Mouse (Mus musculus) embryonic facial prominence, embryonic 12.5 days (tissue): Measurements from ENCODE around the gene Syk. TPM values are rescaled to one million over a fixed set of nuclear protein-coding genes. Genes with fewer than 3 reads are reported as not detected.

Experiments
- ATAC-seq: fragments of 200-750 bp; cut with Nextera tagmentation; 2 replicates; pipeline ENCODE4 v1.8.0; 2017; ENCODE audit not compliant: insufficient number of reproducible peaks, insufficient read depth, low FRiP score, low TSS enrichment
- H3K27ac ChIP-seq: fragments of 300-500 bp; sonication (generic); 2 replicates; pipeline ENCODE4 v1.5.1; 2016; ENCODE audit warnings: mild to moderate bottlenecking
- H3K27me3 ChIP-seq: fragments of 300-500 bp; sonication (generic); 2 replicates; pipeline ENCODE4 v1.6.1; 2016; ENCODE audit warnings: mild to moderate bottlenecking, moderate library complexity
- H3K36me3 ChIP-seq: fragments of 300-500 bp; sonication (generic); 2 replicates; pipeline ENCODE4 v1.6.1; 2016; ENCODE audit warnings: mild to moderate bottlenecking
- H3K4me1 ChIP-seq: fragments of 300-500 bp; sonication (generic); 2 replicates; pipeline ENCODE4 v1.6.1; 2016
- H3K4me2 ChIP-seq: fragments of 300-500 bp; sonication (generic); replicated peaks from 2 replicates; pipeline ENCODE4 v1.6.1; 2016; ENCODE audit warnings: mild to moderate bottlenecking, moderate library complexity
- H3K4me3 ChIP-seq: fragments of 300-500 bp; sonication (generic); 2 replicates; pipeline ENCODE4 v1.5.1; 2016; ENCODE audit warnings: mild to moderate bottlenecking
- H3K9ac ChIP-seq: fragments of 300-500 bp; sonication (generic); 2 replicates; pipeline ENCODE4 v1.6.1; 2016; ENCODE audit warnings: mild to moderate bottlenecking, moderate library complexity
- H3K9me3 ChIP-seq: fragments of 300-500 bp; sonication (generic); 2 replicates; pipeline ENCODE4 v1.6.1; 2016; ENCODE audit warnings: mild to moderate bottlenecking, moderate library complexity
- WGBS: fragments of 180-500 bp; shearing (Covaris S2); methylation state at CpG from one replicate; pipeline ENCODE4 v1.1.7; 2016; 5-methylcytosine and 5-hydroxymethylcytosine counted together
- polyA plus RNA-seq: library from polyadenylated mRNA; unstranded; fragments of >200 nt; fragmentation: Nextera tagmentation; extraction: Ambion mirVana; gene quantifications from 2 replicates; pipeline ENCODE4 v1.2.1, GENCODE M21; 2016

The Syk gene
- polyA plus RNA-seq, 1 experiment from 2014 or later: 3.4 TPM

DNA sequence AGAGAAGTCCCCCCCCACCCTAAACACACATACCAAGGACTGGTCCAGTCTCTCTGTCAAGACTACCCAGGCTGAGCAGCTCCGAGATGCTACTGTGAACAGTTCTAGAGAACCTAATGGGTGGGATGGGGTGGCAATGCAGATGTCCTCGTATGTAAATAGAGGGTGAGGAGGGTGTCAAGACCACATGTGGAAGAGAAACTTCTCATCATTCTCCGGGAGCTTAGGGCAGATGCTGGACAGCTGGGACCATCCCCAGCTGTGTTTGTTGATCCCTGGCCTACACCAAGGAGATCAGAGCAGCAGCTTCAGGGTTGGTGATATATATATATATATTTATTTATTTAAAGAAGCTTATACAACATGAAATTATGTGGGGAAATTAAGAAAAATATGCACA lies 22.0 kb downstream of the Syk start:
- no peaks in the 10 kb centered on the region for H3K9me3 ChIP-seq
- H3K4me3 ChIP-seq: no peak overlapping the region
- H3K27ac ChIP-seq: no peak overlapping the region
- no peaks in the 10 kb centered on the region for H3K27me3 ChIP-seq
- no peak overlapping the region for H3K4me2 ChIP-seq
- H3K4me1 ChIP-seq: no peaks in the 10 kb centered on the region
- WGBS: 84% methylated on average over 3 of the region's 3 CpGs
- no peak overlapping the region for H3K9ac ChIP-seq
- no peaks in the 10 kb centered on the region for H3K36me3 ChIP-seq
- no peak for ATAC-seq

DNA sequence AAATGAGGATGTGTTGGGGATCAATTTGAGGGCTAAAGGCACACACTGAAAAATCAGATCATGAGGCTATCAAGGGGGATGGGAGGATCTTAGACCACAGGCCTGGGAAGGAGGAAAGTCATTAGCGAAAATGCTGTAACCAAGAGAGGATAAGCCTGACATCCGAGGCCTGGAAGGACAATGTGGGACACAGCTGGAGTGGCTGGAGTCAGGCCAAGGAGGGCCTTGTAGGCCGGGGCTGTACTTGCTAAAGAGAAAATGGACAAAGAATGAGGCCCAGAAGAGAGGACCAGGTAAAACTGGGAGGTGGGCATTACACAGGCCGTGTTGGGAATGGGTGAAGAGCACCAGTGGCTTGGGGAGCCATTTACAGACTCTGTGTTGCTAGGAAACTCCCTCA lies 22.9 kb downstream of the Syk start:
- no peaks in the 10 kb centered on the region for H3K36me3 ChIP-seq
- ATAC-seq: no peak
- H3K4me1 ChIP-seq: no peaks in the 10 kb centered on the region
- no peak overlapping the region for H3K4me3 ChIP-seq
- H3K27me3 ChIP-seq: no peaks in the 10 kb centered on the region
- H3K27ac ChIP-seq: no peak overlapping the region
- 81% methylated on average over 4 of the region's 4 CpGs for WGBS
- H3K9ac ChIP-seq: no peak overlapping the region
- H3K9me3 ChIP-seq: no peaks in the 10 kb centered on the region
- no peak overlapping the region for H3K4me2 ChIP-seq

DNA sequence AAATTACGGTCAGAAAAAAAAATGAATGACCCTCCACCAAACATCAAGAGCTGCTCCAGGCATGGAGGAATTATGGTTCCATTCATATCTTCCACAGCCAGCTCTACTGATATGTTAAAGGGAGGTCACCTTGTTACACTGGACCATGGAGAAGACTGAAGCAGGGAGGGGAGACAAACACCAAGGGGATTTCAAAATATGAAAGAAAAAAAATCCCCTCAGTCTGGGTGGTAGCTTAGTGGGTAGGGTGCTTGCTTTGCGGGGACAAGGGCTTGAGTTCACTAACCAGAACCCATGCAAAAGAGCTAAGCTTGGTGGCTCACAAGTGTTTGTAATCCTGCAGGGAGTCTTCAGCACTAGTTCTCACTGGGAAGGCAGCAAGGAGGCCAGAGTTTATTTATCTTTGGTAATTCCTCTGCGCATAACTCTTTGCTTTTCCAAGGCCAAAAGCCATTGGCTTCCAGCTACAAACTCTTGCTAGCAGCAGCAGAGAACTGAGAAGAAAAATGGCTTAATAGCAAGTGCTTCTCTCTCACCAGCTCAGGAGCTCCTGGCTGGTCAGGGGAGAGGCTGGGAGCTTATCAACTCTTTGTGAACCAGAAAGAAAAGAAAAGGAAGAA lies 23.8 kb downstream of the Syk start:
- Histone ChIP-seq H3K27ac (no peak overlapping the region), H3K9me3 (no peaks in the 10 kb centered on the region), H3K4me3 (no peak overlapping the region), H3K9ac (no peak overlapping the region), H3K27me3 (no peaks in the 10 kb centered on the region), H3K4me1 (no peaks in the 10 kb centered on the region), H3K4me2 (no peak overlapping the region), H3K36me3 (no peaks in the 10 kb centered on the region)
- WGBS: 74% methylated on average over 3 of the region's 3 CpGs
- no peak for ATAC-seq

DNA sequence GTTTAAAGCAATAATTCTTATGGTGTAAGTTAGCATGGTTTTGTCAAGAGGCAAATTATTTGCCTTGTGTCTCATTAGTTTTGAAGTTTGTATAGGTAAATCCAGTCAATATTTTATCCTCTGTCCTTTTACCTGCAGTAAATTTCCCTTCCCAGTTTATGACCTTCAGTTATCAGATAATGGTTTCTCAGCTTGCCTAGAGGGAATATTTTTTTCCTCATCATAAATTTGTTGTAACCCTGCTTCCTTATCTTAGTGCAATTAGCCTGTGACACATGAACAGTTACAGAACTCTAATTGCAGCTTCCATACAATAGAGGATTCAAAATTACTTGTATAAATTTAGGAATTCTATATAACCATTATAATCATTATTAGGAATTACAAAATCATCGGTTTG lies 25.0 kb downstream of the Syk start:
- no peak overlapping the region for H3K27ac ChIP-seq
- H3K36me3 ChIP-seq: no peaks in the 10 kb centered on the region
- H3K9me3 ChIP-seq: no peaks in the 10 kb centered on the region
- no peaks in the 10 kb centered on the region for H3K27me3 ChIP-seq
- H3K4me1 ChIP-seq: no peaks in the 10 kb centered on the region
- ATAC-seq: no peak
- no peak overlapping the region for H3K4me3 ChIP-seq
- no peak overlapping the region for H3K4me2 ChIP-seq
- no peak overlapping the region for H3K9ac ChIP-seq
- 90% methylated on average over 1 of the region's 1 CpGs for WGBS

DNA sequence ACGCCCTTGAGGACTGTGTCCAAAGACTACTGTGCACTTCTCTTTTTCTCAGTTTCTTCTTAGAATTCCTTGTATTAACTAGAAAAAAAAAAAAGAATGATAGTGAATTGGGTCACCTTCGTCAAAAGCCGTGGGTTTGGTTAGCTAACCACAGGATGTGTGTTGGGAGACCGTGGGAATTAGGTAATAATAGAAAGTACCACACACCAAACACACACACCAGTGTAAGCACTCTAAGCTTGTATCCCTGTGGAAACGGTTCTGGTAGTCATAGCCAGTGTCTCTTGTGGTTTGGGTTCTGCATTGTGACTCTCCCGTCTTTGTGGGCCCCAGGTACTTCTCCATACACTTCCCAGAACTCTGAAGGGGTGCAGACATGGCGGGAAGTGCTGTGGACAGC lies 27.5 kb downstream of the Syk start:
- H3K36me3 ChIP-seq: no peaks in the 10 kb centered on the region
- no peaks in the 10 kb centered on the region for H3K9me3 ChIP-seq
- no peak overlapping the region for H3K4me3 ChIP-seq
- no peak overlapping the region for H3K4me2 ChIP-seq
- H3K27me3 ChIP-seq: no peaks in the 10 kb centered on the region
- no peak overlapping the region for H3K9ac ChIP-seq
- H3K27ac ChIP-seq: no peak overlapping the region
- 89% methylated on average over 7 of the region's 7 CpGs for WGBS
- no peaks in the 10 kb centered on the region for H3K4me1 ChIP-seq
- no peak for ATAC-seq

GRCm38 (mm10) chr13:52613266-52613665 lies 30.3 kb downstream of the Syk start:
- H3K4me1 ChIP-seq: no peaks in the 10 kb centered on the region
- H3K27me3 ChIP-seq: no peaks in the 10 kb centered on the region
- no peaks in the 10 kb centered on the region for H3K9me3 ChIP-seq
- H3K9ac ChIP-seq: no peak overlapping the region
- no peak overlapping the region for H3K4me2 ChIP-seq
- no peak for ATAC-seq
- no peak overlapping the region for H3K27ac ChIP-seq
- no peaks in the 10 kb centered on the region for H3K36me3 ChIP-seq
- no peak overlapping the region for H3K4me3 ChIP-seq
- 73% methylated on average over 3 of the region's 3 CpGs for WGBS

DNA sequence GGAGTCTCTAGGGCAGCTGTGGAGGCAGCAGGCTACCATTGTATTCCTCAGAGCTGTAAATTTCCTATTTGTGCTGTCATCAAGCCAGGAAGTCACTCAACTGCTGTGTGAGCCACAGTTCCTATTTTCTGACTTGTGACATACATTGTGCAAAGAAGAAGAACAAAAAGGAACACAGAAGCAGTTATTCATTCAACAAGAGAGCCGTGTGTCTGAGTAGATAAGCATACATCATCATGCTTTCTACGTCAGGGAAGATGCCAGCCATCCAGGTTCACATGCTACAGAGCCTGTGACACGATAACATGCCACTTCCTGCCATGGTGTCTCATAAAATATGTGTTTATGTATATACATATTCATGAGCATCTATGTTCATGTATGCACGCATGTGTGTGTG lies 32.1 kb downstream of the Syk start:
- Histone ChIP-seq H3K4me1 (no peaks in the 10 kb centered on the region), H3K27me3 (no peaks in the 10 kb centered on the region), H3K4me3 (no peak overlapping the region), H3K36me3 (no peaks in the 10 kb centered on the region), H3K9ac (no peak overlapping the region), H3K4me2 (no peak overlapping the region), H3K27ac (no peak overlapping the region), H3K9me3 (no peaks in the 10 kb centered on the region)
- ATAC-seq: no peak
- WGBS: 86% methylated on average over 4 of the region's 4 CpGs

- Histone ChIP-seq H3K27ac (no peak overlapping the region), H3K27me3 (no peaks in the 10 kb centered on the region), H3K4me3 (no peak overlapping the region), H3K9me3 (no peaks in the 10 kb centered on the region), H3K4me2 (no peak overlapping the region), H3K36me3 (no peaks in the 10 kb centered on the region), H3K4me1 (no peaks in the 10 kb centered on the region), H3K9ac (no peak overlapping the region)
- 64% methylated on average over 11 of the region's 11 CpGs for WGBS
- ATAC-seq: no peak
Measured at GRCm38 (mm10) chr13:52617096-52617714, 34.2 kb downstream of the Syk start.

GRCm38 (mm10) chr13:52618592-52618991 lies 35.6 kb downstream of the Syk start:
- Histone ChIP-seq H3K27me3 (no peaks in the 10 kb centered on the region), H3K4me1 (no peaks in the 10 kb centered on the region), H3K4me2 (no peak overlapping the region), H3K36me3 (no peaks in the 10 kb centered on the region), H3K27ac (no peak overlapping the region), H3K9ac (no peak overlapping the region), H3K9me3 (no peaks in the 10 kb centered on the region), H3K4me3 (no peak overlapping the region)
- no peak for ATAC-seq
- whole genome bisulfite sequencing: 63% methylated on average over 4 of the region's 4 CpGs

DNA sequence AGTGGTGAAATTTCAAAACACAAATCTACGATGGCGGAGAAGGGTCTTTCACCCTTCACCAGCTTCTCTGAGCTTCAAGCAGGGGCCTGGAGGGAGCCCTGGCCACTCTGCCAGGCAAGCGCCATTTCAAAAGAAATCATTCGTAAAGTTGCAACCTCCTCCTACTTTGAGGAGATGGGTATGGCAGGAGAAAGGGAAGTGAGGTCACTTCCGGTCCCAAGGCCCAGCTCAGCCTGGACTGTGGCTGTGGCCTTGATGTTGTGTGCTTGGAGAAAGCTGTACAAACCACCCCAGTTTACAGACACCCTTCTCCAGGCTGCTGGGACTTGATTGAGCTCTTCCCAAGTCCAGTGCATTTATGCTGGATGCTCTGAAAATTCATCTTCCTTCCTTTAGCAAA lies 36.5 kb downstream of the Syk start:
- ATAC-seq: no peak
- Histone ChIP-seq H3K9me3 (no peaks in the 10 kb centered on the region), H3K4me3 (no peak overlapping the region), H3K27me3 (no peaks in the 10 kb centered on the region), H3K4me1 (no peaks in the 10 kb centered on the region), H3K4me2 (no peak overlapping the region), H3K27ac (no peak overlapping the region), H3K36me3 (no peaks in the 10 kb centered on the region), H3K9ac (no peak overlapping the region)
- 88% methylated on average over 5 of the region's 5 CpGs for WGBS

DNA sequence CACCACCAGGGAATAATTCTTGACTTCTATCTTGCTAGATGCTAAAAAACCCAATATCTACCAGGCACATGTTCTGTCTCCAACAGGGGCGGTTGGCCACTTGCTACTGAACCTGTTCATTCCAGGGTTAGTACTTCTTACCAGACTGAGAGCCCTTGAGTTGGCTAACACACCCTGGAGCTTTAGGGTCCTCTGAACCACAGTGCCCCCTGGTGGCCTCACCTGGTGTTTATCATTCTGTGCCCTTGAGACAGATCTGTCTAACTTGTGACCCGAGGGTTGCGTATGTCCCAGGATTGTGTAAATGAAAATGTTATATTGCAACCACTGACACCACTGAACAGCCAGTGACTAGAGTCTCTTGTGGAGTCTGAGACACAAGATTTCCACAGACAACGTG lies 41.1 kb downstream of the Syk start:
- H3K27ac ChIP-seq: no peak overlapping the region
- no peaks in the 10 kb centered on the region for H3K9me3 ChIP-seq
- WGBS: 59% methylated on average over 4 of the region's 4 CpGs
- H3K9ac ChIP-seq: no peak overlapping the region
- H3K27me3 ChIP-seq: no peaks in the 10 kb centered on the region
- no peak for ATAC-seq
- no peak overlapping the region for H3K4me2 ChIP-seq
- H3K36me3 ChIP-seq: no peaks in the 10 kb centered on the region
- H3K4me1 ChIP-seq: no peaks in the 10 kb centered on the region
- no peak overlapping the region for H3K4me3 ChIP-seq

DNA sequence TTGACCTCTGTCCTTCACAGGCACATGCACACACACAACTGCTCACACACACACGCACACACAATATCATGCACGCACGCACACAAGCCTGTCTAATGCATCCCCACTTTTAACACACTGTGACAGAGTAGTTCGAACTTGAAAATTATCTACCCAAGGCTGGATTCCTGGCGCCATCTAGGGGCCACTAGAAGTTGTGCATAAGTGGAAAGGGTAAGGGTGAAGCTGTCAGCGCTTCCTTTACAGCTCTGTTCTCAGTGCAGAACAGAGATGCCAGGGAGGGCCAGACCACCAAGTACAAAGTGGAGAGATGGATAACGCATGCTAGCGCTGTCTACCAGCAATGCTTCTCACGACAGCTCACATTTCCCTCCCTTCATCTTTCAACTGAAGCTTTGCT lies 45.6 kb downstream of the Syk start:
- no peak for ATAC-seq
- WGBS: 39% methylated on average over 9 of the region's 9 CpGs
- H3K9ac ChIP-seq: no peak overlapping the region
- H3K27ac ChIP-seq: no peak overlapping the region
- no peak overlapping the region for H3K4me3 ChIP-seq
- no peaks in the 10 kb centered on the region for H3K36me3 ChIP-seq
- no peaks in the 10 kb centered on the region for H3K4me1 ChIP-seq
- no peaks in the 10 kb centered on the region for H3K27me3 ChIP-seq
- no peak overlapping the region for H3K4me2 ChIP-seq
- no peaks in the 10 kb centered on the region for H3K9me3 ChIP-seq
